Mouse (Mus musculus) 3T3-L1 (cell line): ENCODE results near the gene Vamp5.

Source experiments
- DNase-seq: peaks from one replicate; pipeline ENCODE4 v3.0.0-alpha.2; 2015; ENCODE audit warnings: low read depth, low spot score

Gene Vamp5

DNA sequence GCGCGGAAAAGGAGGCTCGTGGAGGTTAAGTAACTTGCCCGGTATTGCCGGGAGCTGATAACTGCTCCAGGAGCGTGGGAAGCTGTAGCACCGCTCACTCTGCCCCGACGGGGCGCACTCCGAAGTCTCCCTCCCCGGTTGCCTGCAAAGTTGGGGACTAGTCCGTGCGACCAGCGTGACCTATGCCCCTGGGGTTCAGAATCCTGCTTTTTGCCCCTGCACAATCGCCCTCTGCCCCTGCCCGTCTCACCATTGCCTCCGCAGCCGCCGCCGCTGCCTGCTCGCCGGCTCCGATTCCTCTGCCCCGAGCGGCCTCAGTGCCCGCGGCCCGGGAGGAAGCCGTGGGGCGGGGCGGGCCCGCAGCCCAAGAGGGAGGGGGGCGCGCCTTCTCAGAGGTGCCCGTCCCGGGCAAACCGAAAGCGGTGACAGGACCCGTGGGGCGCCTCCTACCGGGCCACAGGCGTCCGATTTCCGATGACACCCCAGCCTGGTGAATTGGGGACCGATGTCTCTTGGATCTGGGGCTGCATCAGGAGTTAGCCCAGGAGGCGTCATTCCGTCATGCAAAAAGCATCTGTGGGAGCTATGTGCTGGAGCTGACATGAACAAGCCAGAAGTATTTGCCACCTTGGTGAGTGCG lies at the start of gene Vamp5:
Gene Vamp5 (minus strand): TSS at position 338 of the 640 bp plus-strand sequence.
- DNase-seq: peak; percentile 78

DNA sequence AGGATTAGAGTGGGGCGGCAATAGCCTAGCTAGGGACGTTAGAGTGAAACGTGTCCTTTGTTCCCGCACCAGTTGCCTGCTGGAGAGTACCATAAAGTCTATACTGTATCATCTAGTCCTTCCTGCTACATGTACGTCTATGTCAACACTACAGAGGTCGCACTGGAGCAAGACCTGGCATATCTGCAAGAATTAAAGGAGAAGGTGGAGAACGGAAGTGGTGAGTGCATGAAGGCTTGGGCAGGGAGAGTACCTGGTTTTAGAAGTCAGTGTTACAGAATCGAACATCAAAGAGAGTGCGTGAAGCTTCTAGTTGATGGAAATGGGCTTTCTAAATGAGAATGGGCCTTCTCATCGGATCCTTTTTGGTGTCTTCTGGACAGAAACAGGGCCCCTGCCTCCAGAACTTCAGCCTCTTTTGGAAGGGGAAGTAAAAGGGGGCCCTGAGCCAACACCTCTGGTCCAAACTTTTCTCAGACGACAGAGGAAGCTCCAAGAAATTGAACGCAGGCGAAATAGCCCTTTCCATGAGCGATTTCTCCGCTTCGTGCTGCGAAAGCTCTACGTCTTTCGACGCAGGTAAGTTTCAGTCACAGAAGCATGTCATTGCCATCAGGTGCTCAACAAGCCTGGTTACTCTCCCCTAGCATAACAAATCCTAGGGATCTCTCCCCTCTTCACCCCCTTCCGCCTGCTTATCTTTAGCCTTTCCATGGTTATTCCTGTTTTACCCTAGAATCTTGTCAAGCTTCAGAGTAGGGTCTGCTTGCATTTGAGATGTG lies 49.0 kb upstream of the Vamp5 start:
- DNase-seq: no peak

DNA sequence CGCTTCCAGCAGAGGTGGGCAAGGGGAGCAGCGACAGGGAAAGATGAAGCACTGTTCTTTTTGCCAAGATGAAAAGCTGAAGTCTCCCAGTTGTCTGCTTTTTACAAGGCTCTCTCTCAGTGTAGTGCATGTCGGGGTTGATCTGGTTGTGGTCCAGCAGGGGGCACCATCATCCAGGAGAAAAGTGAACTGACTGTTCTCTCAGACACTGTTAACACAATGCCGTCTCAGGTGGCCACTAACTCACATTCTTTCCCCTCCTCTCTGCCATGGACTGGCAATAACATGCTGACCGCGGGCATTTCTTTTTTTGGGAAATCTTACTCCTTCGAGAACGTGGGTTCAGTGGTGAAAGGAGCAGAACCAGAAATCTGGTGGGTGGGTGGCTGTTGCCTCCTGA lies 47.8 kb upstream of the Vamp5 start:
- peak; percentile 92 for DNase-seq

DNA sequence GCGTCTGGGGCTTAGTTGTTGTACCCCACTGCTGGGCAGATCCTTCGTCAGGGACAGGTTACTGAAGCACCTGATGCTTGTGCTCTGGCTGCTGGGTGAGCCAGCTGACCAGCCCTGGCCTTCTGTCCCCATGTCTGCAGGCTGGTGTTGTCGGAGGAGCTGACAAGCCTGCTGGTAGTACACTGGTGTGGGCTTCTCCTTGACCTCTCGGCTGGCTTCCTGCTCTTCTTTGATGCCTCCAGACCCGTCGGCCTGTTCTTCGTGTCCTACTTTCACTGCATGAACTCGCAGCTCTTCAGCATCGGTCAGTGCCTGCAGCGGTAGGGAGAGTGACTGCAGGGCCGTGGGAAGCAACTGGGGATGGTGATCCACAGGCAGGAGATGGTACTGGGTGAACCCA lies 45.4 kb upstream of the Vamp5 start:
- no peak for DNase-seq

DNA sequence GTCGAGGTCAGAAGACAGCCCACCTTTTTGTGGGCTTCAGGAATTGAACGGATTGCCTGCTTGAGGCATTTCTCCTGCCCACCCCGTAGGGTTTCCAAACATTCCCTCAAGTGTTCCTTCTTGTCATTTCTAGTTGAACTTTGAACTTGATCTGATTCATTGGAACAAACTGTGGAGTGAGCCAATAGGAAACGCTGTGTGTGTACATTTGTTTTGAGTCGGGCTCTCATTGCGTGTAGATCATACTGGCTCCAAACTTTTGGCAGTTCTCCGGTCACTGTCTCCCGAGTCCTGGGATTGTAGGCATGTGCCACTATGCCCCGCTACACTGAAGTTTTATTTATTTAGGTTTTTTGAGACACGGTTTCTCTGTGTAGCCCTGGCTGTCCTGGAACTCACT lies 40.6 kb upstream of the Vamp5 start:
- DNase-seq: no peak

DNA sequence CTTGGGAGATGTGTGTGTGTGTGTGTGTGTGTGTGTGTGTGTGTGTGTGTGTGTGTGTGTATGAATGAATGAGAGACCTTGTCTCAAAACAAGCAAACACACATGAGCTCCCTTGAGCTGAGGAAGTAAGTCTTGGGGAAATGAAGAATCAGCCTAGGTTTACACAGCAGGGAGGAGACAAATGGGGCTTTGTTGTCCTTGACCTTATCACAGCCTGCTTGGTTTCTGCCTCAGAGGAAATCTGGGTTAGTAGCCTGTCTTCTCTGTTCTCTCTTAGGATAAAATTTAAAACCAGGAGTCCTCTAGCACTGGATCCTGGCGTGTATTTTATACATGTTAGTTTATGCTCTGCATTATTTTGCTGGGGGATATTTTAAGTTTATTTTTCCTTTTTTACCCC lies 39.5 kb upstream of the Vamp5 start:
- DNase-seq: no peak

DNA sequence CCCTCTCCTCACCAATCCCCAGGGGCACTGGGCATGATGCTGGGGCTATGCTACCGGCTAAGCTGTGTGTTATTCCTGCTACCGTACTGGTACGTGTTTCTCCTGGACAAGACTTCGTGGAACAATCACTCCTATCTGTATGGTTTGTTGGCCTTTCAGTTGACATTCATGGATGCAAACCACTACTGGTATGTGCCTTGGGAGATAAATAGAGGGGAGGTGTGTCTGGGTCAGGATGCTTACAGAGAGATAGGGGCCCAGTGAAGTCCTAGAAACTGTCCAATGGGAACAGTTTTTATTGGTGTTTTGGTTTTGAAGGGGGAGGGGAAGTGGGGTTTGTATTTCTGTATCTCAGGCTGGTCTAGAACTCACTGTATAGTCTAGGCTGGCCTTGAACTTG lies 38.0 kb upstream of the Vamp5 start:
- no peak for DNase-seq

DNA sequence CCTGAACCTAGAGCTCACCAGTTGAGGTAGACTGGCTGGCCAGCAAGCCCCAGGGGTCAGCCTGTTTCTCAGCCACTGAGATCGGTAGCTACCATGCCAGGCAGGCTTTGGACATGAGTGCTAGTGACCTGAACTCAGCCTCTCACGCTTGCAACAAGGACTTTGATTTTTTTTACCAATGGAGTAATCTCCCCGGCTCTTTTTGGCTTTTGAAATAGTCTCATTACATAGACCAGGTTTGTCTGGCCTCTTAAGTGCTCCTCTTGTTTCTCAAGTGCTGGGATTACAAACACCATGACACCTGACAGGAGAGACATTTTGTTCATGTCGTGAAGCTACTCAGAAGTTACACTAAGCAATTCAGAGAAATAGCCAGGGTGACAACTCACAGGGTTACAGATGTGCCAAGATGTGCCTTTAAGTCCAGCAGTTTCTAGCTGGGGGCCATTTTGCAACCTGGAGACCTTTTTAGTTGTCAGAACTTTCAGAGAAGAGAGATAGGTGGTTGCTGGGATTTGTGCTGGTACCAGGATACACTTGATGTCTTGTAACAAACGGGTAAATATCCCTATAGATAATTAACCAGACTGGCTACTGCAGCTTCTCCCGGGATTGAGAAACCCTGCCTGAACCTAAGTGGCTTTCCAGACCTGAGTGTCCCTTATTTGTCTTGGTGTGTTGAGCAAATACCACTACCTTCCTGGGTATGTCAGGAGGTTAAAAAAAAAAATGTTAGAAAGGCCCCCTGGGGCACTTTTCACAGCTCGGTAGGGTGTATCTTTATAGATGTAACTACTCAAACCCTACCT lies 35.9 kb upstream of the Vamp5 start:
- DNase-seq: no peak

DNA sequence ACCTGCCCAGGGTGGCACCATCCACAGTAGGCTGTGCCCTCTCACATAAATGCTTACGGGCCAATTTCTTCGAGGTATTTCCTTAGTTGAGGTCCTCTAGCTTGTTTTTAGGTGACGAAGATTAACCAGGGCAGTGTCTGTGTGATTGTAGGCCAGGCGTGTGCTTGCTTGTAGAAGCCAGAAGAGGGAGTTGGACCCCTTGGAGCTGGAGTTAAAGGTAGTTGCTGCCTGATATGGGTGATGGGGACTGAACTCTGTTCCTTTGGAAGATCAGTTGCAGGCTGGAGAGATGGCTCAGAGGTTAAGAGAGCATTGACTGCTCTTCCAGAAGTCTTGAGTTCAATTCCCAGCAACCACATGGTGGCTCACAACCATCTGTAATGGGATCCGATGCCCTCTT lies 34.9 kb upstream of the Vamp5 start:
- no peak for DNase-seq

DNA sequence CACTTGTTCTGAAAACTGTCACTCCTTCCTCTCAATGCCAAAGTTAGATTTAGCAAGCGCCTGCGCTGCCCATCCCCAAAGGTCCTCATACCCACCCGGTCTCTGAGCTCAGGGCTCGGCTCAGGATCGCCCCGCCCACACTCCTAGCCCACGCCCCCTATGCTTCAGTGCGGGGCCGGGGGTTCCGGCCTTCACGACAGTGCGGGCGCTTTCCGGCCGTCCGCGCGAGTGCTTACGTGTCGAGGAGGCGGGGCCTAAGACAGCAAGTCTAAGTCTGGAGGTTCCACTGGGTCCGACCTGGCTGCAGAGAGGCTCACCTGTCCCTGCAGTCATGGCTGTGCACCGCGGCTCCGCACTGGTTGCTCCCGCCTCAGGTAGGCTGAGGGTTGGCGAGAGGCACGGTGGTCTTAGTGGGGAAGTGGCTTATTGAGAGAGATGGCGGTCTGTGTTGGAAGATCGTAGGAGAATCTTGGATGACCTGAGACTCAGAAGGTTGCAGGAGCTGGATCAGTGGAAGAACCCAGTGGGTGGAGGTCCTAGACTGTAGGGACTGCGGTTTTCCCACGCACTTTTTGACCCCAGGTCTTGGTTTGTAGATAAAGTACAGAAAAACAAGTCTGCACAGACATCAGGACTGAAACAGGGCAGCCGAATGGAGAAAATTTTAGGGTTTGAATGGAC lies 33.9 kb upstream of the Vamp5 start, which contains the start of gene Ggcx:
Gene Ggcx (plus strand): TSS at position 233 of the 681 bp plus-strand sequence.
- peak; percentile 96 for DNase-seq

DNA sequence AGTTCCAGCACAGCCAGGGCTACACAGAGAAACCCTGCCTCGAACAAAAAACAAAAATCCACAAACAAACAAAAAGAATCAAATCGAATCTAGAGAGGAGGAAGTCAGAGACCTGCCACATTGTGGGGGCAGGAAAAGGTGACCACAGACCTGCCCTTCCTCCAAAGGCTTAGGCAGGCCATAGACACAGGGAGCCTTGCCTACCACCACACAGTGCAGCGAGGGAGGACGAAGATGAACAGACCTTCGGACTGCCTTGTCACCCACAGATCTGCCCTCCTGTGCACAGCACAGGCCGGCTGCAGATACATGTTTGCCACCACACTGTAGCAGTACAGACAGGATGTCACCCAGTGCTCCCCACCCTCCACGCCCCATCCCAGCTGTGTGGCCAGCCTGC lies 30.2 kb upstream of the Vamp5 start:
- no peak for DNase-seq

DNA sequence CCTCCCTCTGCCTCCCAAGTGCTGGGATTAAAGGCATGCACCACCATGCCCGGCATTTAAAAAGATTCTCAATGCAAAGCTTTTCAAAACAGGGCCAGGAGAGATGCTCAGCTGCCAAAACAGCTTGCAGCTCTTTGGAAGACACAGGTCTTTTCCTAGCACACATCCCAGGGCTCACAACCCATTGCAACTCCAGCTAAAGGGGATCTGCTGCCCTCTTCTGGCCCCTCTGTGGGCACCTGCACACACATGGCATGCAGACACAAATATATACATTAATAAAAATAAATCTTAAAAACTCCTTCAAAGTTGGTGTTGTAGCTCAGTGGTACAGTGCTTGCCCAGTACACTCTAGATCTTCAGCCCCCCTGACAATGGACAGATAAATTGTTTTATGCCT lies 29.7 kb upstream of the Vamp5 start:
- no peak for DNase-seq

DNA sequence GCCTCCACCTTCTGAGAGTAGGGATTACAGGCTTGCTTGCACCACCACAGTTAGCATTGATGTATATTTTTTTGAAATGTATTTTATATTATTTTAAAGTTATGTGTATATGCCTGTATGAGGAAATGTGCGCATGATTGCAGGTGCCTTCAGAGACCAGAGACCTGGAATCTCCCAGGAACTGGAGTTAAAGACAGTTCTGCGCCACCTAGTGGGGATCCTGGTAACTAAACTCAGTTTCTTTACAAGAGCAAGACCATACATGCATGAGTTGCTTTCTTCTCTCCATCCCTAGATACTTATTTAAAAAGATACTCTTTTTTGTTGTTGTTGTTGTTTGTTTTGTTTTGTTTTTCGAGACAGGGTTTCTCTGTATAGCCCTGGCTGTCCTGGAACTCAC lies 29.3 kb upstream of the Vamp5 start:
- peak; percentile 92 for DNase-seq

DNA sequence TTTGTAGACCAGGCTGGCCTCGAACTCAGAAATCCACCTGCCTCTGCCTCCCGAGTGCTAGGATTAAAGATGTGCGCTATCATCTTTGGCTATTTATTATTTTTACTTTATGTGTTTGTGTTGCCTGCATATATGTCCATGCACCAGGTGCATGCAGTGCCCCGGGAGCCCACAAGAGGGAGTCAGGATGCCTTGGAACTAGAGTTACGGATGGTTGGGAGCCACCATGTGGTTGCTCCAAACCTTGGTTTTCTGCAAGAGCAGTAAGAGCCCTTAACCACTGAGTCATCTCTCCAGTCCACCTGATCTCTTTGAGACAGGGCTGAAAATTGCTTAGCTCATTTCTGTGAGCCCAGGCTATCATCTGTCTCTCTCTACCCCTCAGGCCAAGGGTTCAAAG lies 26.9 kb upstream of the Vamp5 start:
- peak; percentile 99 for DNase-seq

DNA sequence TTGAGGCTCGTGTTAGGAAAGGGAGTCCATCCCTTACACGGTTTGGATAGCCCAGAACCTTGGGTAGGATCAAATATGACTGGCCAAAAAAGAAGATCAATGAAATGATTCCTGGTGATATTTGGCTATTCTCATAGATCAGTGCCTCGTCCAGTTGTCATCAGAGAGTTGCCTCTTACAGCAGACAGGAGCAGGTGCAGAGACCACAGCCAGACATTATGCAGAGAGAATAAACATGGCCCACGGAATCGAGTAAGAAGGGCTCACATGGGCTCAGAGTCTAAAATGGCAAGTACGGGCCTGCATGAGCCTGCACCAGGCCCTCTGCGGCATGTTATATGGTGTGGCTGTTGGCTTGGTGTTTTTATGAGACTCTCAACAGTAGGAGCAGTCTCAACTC lies 25.1 kb upstream of the Vamp5 start:
- no peak for DNase-seq

DNA sequence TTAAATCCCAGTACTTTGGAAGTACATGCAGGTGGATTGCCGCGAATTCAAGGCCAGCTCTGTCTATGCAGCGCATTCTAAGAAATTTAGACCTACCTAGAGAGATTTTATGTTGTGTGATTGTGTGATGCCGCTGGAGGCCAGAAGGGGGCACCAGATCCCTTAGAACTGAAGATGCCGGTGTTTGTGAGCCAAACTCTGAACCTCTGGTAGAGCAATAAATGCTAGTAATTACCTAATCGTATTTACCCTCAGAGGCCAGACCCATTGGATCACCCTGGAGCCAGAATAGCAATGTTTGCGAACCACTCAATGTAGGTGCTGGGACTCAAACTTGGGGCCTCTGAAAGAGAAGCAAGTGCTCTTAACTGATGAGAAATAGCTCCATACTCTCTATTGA lies 21.6 kb upstream of the Vamp5 start:
- peak; percentile 89 for DNase-seq

DNA sequence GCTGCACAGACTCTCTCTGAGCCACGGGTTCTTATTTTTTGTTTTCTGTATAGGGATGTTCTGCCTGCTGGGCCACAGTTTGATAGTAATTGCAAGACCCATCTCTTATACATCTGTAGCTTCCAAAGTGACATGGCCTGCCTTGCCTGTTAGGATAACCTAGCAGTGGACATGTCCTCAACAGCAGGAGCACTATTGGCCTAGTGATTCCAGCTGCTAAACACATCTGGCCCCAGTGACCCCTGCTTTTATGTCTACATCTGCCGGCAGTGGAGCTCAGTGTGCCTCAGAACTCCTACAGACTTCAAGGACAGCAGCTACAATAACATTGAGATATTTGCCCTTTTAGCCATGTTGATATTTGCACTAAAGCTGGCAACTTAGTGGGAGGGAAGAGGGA lies 19.7 kb upstream of the Vamp5 start:
- DNase-seq: no peak

DNA sequence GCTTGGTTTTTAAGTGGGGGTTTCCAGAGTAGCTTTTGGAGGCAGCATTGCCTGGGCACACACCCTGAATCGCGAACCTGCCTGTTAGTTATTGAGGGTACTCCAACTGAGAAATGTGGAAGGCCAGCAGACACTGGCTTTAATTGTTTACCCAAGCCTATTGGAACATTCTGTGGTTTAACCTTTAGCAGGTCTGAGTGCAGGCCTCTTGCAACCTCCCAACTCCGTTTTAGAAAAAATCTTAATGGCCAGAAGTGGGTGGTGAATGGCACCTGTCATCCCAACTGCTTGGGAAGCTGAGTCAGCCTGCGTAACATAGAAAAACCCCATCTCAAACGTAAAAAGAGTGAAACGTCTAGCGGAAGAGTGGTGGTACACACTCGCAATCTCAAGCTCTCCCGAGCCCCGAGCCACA lies 16.6 kb upstream of the Vamp5 start:
- DNase-seq: peak; percentile 20

DNA sequence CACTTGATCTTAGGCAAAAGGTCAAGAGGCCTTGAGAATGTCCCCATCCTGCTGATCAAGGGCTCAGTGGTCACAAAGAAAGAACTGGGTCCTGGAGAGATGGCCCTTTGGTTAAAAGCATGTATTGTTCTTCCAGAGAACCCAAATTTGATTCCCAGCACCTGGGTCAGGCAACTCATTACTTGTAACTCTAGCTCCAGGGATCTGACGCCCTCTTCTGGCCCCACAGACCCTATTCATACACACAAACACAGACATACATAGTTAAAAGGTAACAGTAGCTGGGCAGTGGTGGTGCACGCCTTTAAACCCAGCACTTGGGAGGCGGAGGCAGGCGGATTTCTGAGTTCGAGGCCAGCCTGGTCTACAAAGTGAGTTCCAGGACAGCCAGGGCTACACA lies 12.1 kb upstream of the Vamp5 start:
- no peak for DNase-seq

DNA sequence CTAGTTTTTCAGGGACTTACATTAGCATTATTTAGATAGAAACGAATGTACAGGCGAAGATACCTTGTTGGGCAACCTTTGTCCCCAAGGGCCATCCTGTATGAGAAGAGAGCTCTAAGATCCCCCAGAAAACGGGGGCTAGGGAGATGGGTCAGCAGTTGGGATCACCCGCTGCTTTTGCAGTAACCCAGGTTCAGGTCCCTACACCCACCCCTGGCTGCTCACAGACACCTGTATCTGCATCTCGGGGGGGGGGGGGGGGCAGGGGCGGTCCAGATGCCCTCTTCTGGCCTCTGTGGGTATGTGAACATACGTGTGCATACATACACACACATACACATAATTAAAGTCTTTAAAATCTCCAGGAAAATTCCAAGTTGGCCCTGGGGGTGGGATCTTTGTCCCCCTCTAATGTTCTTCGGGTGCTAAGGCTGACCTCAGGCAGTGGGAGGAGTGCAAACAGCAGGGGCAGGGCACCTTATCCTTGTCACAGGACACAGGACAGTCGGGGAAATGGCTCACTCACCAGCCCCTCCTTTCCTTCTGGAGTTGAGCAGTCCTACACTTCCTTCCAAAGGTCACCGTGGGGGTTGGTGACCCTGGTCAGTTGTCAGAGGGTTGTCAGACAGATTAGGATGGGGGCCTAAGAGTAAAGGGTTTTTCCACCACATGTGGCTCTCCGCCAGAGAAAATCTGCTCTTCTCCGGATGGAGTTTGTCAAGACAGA lies 10.7 kb upstream of the Vamp5 start:
- no peak for DNase-seq
